Mouse (Mus musculus): ENCODE measurements around the gene Paqr5.

GRCm38 (mm10) chr9:61972031-61972430, 54.6 kb downstream of the Paqr5 start:
- TF ChIP-seq ZC3H11A (IDR thresholded peaks at IDR 0.05; ENCODE audit: borderline replicate concordance, low read depth, low read length) = no peak
- no peak for TF ChIP-seq CHD2 (IDR thresholded peaks at IDR 0.05; ENCODE audit: low read depth, low read length)
